Mouse (Mus musculus) E14TG2a.4 (cell line): Measurements from ENCODE around the gene Cyb5r3.

ENCODE experiments used
- CTCF ChIP-seq: conservative IDR thresholded peaks from 2 replicates; pipeline ENCODE4 v1.5.1; 2014; ENCODE audit warnings: low read length
- NANOG ChIP-seq: IDR thresholded peaks from 2 replicates; pipeline ENCODE4 v1.6.1; 2014; ENCODE audit warnings: borderline replicate concordance, low read length, mixed read lengths

GRCm38 (mm10) chr15:83168311-83168710, 4.1 kb downstream of the Cyb5r3 start:
- no peak for TF ChIP-seq CTCF
- TF ChIP-seq NANOG = no peak
